Mouse (Mus musculus) G1E-ER4 (cell line): Measurements from ENCODE around the gene Tmem222. TPM values are rescaled to one million over a fixed set of nuclear protein-coding genes. Genes with fewer than 3 reads are reported as not detected.

ENCODE experiments used
- GATA1 ChIP-seq: IDR thresholded peaks from one replicate; pipeline ENCODE4 v1.8.0; 2012; ENCODE audit warnings: low read length, inconsistent platforms
- polyA plus RNA-seq: library from polyadenylated mRNA; stranded (reverse); fragments of >175 nt; gene quantifications from 2 replicates; pipeline ENCODE4 v1.2.3, GENCODE M21; 2012

The Tmem222 gene
- 27.0 and 38.3 TPM in 2 replicates for polyA plus RNA-seq

DNA sequence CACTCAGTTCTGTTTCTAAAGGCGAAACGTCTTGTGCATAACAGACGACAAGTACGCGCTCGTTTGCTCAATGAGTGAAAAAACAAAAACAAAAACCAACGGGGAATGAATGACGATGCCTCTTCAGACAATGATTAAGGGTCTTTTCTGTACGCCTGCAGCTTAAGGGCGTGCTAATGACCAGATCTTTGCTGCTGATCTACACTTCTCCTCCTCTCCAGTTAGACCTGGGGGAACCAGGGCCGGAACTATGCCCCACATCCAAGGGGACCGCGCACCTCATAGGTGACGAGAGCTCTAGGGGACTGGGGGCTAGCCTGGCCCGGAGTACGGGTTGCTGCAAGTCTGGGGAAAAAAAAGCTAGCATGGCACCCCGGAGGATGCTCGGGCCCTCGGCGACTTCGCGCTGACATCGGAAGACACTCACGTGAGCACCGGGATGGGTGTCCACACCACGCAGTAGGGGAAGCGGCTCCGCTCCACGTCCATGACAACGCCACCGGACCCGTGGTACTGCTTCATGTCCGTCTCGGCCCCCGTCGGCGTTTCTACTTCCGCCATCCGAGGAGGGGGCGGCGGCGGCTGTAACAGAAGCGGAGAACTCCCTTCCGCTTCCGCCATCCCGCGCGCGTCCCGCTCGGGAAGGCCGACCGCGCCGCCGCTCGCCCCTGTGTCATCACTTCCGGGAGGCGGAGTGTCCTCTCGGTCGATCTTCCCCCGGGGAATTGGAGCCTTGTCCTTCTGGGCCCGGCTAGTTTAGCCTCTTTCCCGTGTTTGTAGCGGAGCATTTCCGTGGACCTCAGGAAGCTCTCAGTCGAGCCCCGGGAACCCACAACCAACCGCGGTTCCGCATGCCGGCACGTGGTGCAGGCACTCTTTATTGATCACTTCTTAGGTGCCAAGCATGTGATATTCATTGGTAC is at the start of gene Tmem222:
TSS of gene Tmem222 (minus strand) at position 689 of the 923 bp plus-strand sequence.
- no peak for TF ChIP-seq GATA1

DNA sequence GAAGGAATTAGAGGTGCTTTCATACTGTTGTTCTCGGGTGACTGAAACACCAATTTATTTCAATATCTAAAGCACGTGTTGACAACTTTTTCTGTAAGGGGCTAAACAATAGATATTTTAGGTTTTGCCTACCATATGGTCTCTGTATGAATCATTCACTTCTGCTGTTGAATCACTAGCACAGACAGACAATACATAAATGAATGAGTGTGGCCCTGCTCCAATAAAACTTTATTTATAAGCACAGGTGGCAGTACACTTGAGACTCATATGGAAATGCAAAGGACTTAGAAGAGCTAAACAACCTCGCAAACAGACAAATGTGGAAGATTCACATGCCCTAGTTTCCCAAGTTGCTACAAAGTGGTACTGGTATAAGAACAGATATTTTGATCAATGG is 42.1 kb upstream of the Tmem222 start:
- TF ChIP-seq GATA1: no peak

DNA sequence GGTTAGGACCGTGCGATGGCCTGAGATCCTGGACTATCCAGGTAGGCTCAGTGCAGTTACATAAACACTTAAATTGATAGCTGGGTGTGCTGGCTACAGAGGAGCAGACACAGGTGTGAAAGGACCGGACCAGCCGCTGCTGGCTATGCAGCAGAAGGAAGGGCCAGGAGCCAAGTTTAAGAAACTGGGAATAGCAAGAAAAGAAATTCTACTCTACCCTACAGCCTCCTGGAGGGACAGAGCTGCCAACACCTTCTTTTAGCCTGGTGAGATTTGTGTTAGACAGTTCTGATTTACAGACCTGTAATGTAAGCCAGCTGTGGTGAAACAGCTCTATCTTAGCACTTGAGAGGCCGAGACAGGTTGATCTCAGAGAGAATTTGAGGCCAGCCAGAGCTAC is 38.4 kb upstream of the Tmem222 start:
- no peak for TF ChIP-seq GATA1

DNA sequence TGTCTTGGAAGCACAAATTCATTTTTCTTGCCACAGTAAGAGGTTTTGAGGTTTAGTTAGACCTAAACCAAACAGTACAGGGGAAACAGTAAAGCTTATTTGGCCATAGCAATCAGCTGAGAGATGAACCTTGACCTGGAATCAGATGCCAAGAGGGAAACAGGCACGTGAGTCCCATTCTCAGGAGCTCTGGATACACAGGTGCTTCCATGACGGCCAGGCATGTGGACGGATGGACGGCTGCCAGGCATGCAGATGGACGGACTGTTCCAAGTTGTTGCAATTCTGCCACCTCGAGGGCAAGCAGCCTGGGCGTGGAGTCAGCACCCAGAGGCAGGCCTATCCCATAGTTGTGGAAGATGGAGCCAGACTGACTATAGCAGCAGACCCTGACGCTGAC is 37.3 kb upstream of the Tmem222 start:
- TF ChIP-seq GATA1: no peak

DNA sequence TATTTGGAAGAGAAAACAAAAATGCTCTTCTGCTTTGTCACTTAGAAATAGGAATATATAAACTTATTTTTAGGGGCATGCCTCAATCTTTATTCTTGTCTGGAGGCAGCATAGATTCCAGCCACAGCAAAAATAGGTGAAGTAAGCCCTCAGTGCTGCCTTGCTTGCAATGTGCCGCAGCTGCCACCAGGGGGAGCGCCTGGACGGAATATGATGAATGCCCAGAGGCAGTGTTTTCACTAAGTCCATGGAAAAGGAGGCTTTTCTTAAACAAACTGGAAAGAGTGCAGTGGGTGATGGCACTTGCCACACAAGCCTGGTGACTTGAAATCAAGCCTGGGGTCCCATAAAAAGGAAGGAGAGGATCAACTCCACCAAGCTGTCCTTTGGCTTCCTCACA is 32.4 kb upstream of the Tmem222 start:
- no peak for TF ChIP-seq GATA1

DNA sequence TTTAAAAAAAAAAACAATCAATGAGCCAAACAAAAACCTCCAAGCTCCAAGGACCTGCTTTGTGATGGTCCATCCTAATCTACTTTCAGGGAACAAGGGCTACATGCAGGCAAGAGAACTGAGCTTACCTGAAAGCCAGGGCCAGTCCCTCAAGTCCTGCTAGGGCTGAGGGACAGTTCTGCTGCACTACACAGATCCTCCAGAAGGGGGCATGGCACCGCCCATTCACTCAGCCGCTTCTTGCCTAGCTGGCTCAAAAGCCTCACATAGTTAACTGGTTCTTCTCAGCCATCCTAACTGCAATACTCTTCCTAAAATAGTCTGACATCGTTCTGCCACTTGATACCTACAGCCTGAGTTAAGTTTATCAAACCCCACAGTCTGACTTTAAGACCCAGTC is 29.7 kb upstream of the Tmem222 start:
- TF ChIP-seq GATA1: no peak

DNA sequence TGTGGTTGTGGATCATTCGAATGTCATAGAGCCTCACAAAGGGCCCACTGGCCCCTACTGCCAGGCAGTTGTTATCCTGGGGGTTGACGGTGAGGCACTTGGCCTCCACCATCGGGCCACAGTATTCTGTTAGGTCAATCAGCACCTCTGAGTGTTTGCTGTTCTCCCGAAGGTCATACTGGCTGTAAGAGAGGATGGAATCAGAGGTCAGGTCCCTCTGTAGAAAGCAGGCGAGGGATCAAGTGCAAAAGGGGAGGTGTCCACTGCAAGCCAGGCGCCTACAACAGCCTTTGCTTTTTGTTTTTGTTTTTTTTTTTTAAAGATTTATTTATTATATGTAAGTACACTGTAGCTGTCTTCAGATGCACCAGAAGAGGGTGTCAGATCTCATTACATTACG is 28.2 kb upstream of the Tmem222 start:
- no peak for TF ChIP-seq GATA1

DNA sequence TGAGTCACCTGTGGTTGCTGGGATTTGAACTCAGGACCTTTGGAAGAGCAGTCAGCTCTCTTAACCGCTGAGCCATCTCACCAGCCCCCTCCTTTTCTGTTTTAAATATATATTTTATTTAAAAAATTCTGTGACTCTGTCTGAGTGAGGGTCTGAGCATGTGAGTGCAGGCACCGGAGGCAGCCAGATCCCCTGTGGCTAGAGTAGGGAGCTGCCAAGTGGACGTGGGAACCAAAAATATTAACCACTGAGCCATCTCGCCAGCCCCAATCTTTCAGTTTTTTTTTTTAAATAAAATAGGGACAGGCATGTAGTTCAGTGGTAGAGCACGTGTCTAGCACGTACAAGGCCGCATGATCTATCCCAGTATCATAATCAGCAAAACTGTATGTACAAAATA is 27.2 kb upstream of the Tmem222 start:
- TF ChIP-seq GATA1: no peak

DNA sequence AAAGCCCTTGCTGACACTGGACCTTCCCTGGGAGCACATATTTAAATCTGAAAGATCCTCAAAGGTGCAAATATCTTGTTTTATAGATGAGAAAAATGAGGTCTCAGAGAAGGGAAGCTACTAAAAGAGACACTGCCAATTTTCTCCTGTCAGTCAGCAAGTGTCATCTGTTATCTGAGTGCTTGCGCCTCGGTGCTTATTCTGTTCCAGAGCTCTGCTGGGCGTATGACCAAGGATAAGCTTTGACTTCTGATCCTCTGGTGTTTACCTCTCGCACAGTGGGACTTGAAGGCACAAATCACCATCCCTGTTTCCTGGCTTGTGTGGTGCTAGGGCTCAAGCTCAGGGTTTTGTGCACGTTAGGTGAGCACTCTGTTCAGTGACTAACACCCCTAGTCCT is 25.1 kb upstream of the Tmem222 start:
- no peak for TF ChIP-seq GATA1

DNA sequence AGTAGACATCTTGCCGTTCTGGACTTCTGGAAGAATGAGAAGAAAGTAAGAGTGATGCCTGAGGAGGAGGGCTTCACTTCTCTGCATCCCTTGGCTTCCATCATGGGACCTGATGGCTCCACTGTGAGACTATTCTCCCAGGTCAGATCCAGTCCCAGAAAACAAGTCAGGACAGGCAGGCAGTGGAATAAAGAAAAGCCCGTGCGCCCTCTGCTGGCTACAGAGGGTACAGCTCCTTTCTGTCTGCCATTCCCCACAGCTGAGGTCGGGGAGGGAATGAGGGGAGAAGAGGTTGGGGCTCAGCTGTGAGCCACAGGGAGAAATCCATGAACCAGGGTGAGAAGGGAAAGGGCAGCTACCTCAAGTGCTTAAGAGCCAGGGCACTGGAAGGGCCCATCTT is 24.2 kb upstream of the Tmem222 start:
- no peak for TF ChIP-seq GATA1

DNA sequence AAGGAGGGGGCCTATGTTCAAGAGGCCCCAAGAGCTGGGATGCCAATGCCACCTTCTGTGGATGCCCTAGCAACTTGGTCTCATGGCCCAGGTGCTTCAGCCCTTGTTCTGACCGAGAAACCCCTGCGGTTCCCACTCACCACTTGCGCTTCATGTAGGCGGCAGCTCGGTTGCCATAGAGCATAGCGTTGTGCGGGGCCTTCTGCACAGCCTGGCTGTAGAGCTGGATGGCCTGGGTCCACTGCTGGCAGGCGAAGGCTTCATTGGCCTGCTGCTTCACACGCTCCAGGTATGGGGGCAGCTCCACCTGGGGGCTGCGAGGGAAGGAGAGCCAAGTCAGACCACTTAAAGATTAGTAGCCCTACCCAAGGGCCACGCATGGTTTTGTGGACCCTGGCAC is 22.8 kb upstream of the Tmem222 start:
- no peak for TF ChIP-seq GATA1

DNA sequence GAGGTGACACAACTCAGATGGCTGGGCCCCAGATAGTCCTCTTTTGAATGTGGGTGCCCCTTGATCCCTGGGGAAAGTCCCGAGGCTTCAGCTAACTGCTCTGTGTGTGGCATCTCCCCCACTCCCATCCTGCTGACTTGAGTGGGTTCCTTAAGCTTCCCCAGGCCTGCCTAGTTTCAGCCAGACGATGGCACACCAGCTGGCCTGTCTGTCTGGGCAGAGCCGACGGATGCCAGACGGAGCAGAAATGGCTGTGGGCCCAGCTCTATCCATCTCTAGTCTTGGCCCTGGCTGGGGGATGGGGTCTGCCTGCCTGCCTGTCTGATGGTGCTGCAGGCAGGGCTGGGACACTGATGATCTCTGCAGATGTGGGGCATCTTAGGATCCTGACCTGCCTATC is 22.1 kb upstream of the Tmem222 start:
- TF ChIP-seq GATA1: no peak

DNA sequence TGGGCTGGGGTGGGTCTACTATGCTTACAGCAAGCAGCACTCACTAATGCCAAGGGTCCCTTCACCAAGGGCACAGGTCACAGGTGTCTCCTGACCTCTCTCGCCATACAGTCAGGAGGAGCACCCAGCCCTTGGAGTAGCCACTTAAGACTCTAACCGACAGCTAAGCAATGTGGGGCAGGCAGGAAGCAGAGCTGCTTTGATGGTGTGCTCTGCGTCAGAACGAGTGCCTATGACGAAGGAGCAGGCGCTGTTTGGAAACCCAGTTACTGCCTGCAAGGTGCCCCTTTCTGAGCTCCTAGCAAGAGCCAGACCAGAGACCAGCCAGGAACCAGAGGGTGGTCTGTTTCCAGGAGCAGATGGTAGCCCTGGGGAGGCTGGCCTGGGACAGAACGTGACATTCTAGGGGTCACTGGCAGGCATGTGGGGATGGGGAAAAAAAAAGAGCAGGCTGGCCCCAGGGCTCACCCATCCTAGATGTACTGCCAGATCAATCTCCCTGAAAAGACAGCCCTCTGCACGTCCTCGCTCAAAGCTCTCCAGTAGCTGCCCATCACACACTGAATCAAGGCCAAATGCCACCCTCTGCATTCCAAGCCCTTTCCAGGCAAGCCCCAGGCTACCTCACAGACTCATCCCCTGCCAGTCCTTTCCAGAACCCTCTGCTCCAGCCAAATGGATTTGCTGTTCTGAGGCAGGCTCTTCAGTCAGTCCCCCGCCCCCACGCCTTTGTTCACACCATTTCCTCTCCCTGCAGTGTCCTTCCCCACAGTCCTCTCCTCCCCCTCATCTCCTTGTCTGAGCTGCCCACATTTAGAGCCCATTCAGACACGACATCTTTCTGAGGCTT is 21.1 kb upstream of the Tmem222 start:
- TF ChIP-seq GATA1: no peak

DNA sequence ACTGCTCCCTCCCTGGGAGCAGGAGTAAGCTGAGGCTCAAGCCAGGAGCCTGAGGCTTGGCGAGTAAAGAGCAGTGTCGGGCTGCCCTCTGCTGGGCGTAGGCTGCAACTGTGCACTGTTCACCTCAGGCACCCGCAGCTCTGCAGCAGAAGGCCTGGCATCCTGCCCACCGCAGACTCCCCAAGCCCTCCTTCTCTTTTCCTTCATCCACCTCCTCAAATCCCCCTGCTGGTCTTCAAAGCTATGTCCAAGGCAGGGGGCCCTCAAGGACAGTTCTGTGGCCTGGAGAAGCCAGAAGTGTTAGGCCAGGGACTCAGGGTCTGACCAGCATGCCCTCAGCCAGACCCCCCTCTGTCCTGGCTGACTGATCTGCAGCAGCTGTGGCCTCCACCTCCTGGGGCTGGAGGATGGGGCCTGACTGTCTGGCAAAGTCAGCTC is 20.2 kb upstream of the Tmem222 start:
- TF ChIP-seq GATA1: no peak

DNA sequence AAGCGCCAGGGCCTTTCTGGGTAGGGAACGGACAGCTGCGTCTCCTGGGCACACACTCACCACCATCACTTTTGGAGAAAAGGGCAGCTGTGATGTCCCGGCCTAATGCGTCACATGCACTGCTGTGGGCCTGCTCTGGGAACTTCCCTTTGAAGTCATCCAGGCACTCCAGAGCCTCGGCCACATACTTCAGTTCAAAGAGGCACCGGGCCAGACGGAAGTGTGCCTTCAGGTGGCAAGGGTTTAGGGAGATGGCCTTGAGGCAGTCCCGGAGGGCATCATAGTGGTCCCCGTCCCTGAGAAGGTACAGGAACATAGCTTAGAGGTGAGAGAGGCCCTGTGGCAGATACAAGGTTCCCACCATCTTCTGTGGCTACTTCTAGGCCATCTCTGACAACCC is 19.8 kb upstream of the Tmem222 start:
- TF ChIP-seq GATA1: no peak

DNA sequence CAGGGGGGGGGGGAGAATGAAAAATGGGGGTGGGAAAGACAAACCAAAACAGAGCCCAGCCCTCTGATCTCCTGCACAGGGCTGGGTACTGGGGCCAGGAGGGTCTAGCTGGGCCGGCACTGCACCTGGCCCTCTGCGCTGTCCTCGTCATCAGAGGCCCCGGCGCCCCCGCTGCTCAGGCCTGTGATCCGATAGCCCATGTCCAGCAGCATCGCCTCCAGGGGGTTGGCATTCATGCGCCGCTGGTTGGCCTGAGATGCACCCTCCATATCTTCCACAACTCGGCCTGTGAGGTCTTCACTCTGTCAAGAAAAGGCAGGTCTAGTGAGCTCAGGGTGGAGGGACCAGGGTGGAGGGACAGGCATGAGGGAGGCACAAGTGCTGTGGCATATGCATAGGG is 16.5 kb upstream of the Tmem222 start:
- TF ChIP-seq GATA1: no peak
